Comparison of ENCODE assay signal across 9 mouse cellular contexts in genomic region chr10:127183759-127184158, GRCm38 (mm10). TPM values are rescaled to one million over a fixed set of nuclear protein-coding genes. Genes with fewer than 3 reads are reported as not detected.
DNase-seq lines count a peak whose midpoint lies in the region; ATAC-seq and TF ChIP-seq lines count a peak whose summit lies in the region.
"Had no signal": no experiment of that assay in that cellular context is flagged by ENCODE, and none has a peak within 500 bp of the region (broad histone marks: within the 10 kb centered on the region; RNA-seq: fewer than 3 reads in every experiment).

No protein-coding gene starts in this region.

- ATAC-seq in lung, postnatal 0 days, result 0 out of 2 replicates have a peak, but pooled peaks have one; percentile 26
- no peak for ATAC-seq in forebrain, embryonic 13.5 days
- ATAC-seq in liver, embryonic 11.5 days (replicated peaks; ENCODE audit: low FRiP score), result peak; percentile 29; the same call in 1 of the 2 replicates
- ATAC-seq in stomach, postnatal 0 days (ENCODE audit: low FRiP score, low TSS enrichment), result no peak

- no peak for TF ChIP-seq EP300 in lung, postnatal 0 days (IDR thresholded peaks at IDR 0.05)
- no peak for TF ChIP-seq EP300 in stomach, postnatal 0 days (optimal IDR thresholded peaks at IDR 0.05)

- no peaks in the 10 kb centered on the region for H3K36me3 ChIP-seq in lung, postnatal 0 days (ENCODE audit: insufficient read depth, low read length)
- H3K36me3 ChIP-seq in forebrain, embryonic 13.5 days (ENCODE audit: poor library complexity, severe bottlenecking), result peaks cover 8% of the 10 kb centered on the region; the same call in 1 of the 2 replicates
- H3K36me3 ChIP-seq in liver, embryonic 11.5 days (ENCODE audit: control insufficient read depth, insufficient read depth, low read length), result peaks cover 6% of the 10 kb centered on the region
- H3K36me3 ChIP-seq in stomach, postnatal 0 days (ENCODE audit: control insufficient read depth, insufficient read depth, low read length), result peaks cover 6% of the 10 kb centered on the region; the same call in 1 of the 2 replicates

- no peak overlapping the region for H3K4me3 ChIP-seq in lung, postnatal 0 days (ENCODE audit: low read depth, low read length)
- peak overlapping the region; percentile 13; the same call in 1 of the 2 replicates for H3K4me3 ChIP-seq in forebrain, embryonic 13.5 days
- H3K4me3 ChIP-seq in liver, embryonic 11.5 days (ENCODE audit: low read depth, low read length), result no peak overlapping the region; the same call in 1 of the 2 replicates
- no peak overlapping the region for H3K4me3 ChIP-seq in stomach, postnatal 0 days (ENCODE audit: low read depth, low read length)

- no peak overlapping the region for H3K9ac ChIP-seq in lung, postnatal 0 days (replicated peaks; ENCODE audit: low read depth)
- peak overlapping the region; percentile 40 for H3K9ac ChIP-seq in forebrain, embryonic 13.5 days
- H3K9ac ChIP-seq in liver, embryonic 11.5 days (ENCODE audit: low read depth, low read length), result no peak overlapping the region
- no peak overlapping the region for H3K9ac ChIP-seq in stomach, postnatal 0 days (ENCODE audit: low read length)

- peaks cover 6% of the 10 kb centered on the region for H3K4me1 ChIP-seq in lung, postnatal 0 days (ENCODE audit: insufficient read depth, low read depth, low read length)
- H3K4me1 ChIP-seq in forebrain, embryonic 13.5 days, result peaks cover 39% of the 10 kb centered on the region
- H3K4me1 ChIP-seq in liver, embryonic 11.5 days (replicated peaks; ENCODE audit: control insufficient read depth, insufficient read depth, low read length), result peaks cover 43% of the 10 kb centered on the region
- no peaks in the 10 kb centered on the region for H3K4me1 ChIP-seq in stomach, postnatal 0 days (replicated peaks; ENCODE audit: control insufficient read depth, insufficient read depth)

- H3K27ac ChIP-seq in lung, postnatal 0 days (ENCODE audit: low read length), result no peak overlapping the region
- H3K27ac ChIP-seq in forebrain, embryonic 13.5 days, result no peak overlapping the region
- no peak overlapping the region for H3K27ac ChIP-seq in liver, embryonic 11.5 days (ENCODE audit: low read depth, low read length)
- no peak overlapping the region for H3K27ac ChIP-seq in stomach, postnatal 0 days (replicated peaks)

- DNase-seq in lung, postnatal 0 days (ENCODE audit: low spot score), result no peak
- no peak for DNase-seq in lung, adult 18-20 months
- DNase-seq in liver, embryonic 11.5 days (ENCODE audit: low spot score), result no peak
- no peak for DNase-seq in stomach, postnatal 0 days (ENCODE audit: low spot score)
- no peak for DNase-seq in adrenal gland, postnatal 25 days
- DNase-seq in right cerebral cortex, postnatal 14 days, result no peak
- no peak for DNase-seq in frontal cortex, postnatal 36 days (ENCODE audit: low spot score in 2 of 2)
- DNase-seq: adrenal gland, adult 2 months had no signal

- H3K9me3 ChIP-seq in lung, postnatal 0 days (ENCODE audit: low read length), result no peaks in the 10 kb centered on the region
- H3K9me3 ChIP-seq in forebrain, embryonic 13.5 days (replicated peaks), result no peaks in the 10 kb centered on the region
- H3K9me3 ChIP-seq in liver, embryonic 11.5 days (ENCODE audit: control insufficient read depth, low read length), result no peaks in the 10 kb centered on the region
- H3K9me3 ChIP-seq in stomach, postnatal 0 days (ENCODE audit: control insufficient read depth, low read length), result no peaks in the 10 kb centered on the region

- WGBS in lung, postnatal 0 days, result 23% methylated on average over 20 of the region's 20 CpGs
- WGBS in forebrain, embryonic 13.5 days, result 14% methylated on average over 20 of the region's 20 CpGs
- 18% methylated on average over 20 of the region's 20 CpGs for WGBS in liver, embryonic 11.5 days
- 24% methylated on average over 20 of the region's 20 CpGs for WGBS in stomach, postnatal 0 days

- peaks cover 34% of the 10 kb centered on the region for H3K27me3 ChIP-seq in lung, postnatal 0 days (replicated peaks; ENCODE audit: insufficient read depth, low read length)
- peaks cover 37% of the 10 kb centered on the region for H3K27me3 ChIP-seq in forebrain, embryonic 13.5 days
- H3K27me3 ChIP-seq in liver, embryonic 11.5 days (replicated peaks; ENCODE audit: control insufficient read depth, insufficient read depth, low read length), result peaks cover 34% of the 10 kb centered on the region
- H3K27me3 ChIP-seq in stomach, postnatal 0 days (ENCODE audit: control insufficient read depth, insufficient read depth, low read length), result no peaks in the 10 kb centered on the region; the same call in 1 of the 2 replicates

- peak overlapping the region; percentile 8; the same call in 1 of the 2 replicates for H3K4me2 ChIP-seq in lung, postnatal 0 days (replicated peaks; ENCODE audit: low read depth, low read length)
- H3K4me2 ChIP-seq in forebrain, embryonic 13.5 days, result peak overlapping the region; percentile 40
- peak overlapping the region; percentile 41 for H3K4me2 ChIP-seq in liver, embryonic 11.5 days
- H3K4me2 ChIP-seq in stomach, postnatal 0 days (replicated peaks; ENCODE audit: low read depth), result 0 out of 2 replicates have a peak overlapping the region, but pooled peaks have one; percentile 20

- no peak for TF ChIP-seq CTCF in lung, postnatal 0 days (IDR thresholded peaks at IDR 0.05)
- TF ChIP-seq CTCF in stomach, postnatal 0 days (IDR thresholded peaks at IDR 0.05; ENCODE audit: low read depth), result no peak

RNA-seq across cellular contexts. Expression of gene Slc26a10, which starts 3.3 kb away (rescaled TPM):
- polyA plus RNA-seq in lung, postnatal 0 days (2015; fragmentation: Nextera tagmentation; extraction: Ambion mirVana), result 1.0 and 1.1 TPM in 2 replicates
- 0.93 and 1.1 TPM in 2 replicates for polyA plus RNA-seq in forebrain, embryonic 13.5 days (2015; fragmentation: Nextera tagmentation; extraction: Ambion mirVana)
- 3.6 and 5.2 TPM in 2 replicates for polyA plus RNA-seq in liver, embryonic 11.5 days (2014; fragmentation: Nextera tagmentation; extraction: Ambion mirVana)
- 0.70 and 0.76 TPM in 2 replicates for polyA plus RNA-seq in stomach, postnatal 0 days (2015; fragmentation: Nextera tagmentation; extraction: Ambion mirVana)
- total RNA-seq in adrenal gland, postnatal 25 days (2021), result 3.2 and 6.0 TPM in 2 replicates

RNA-seq across cellular contexts. Expression of gene Arhgef25, which starts 6.1 kb away (rescaled TPM):
- 27.9 and 37.1 TPM in 2 replicates for polyA plus RNA-seq in lung, postnatal 0 days (2015; fragmentation: Nextera tagmentation; extraction: Ambion mirVana)
- polyA plus RNA-seq in forebrain, embryonic 13.5 days (2015; fragmentation: Nextera tagmentation; extraction: Ambion mirVana), result 24.3 and 25.8 TPM in 2 replicates
- 28.3 and 30.2 TPM in 2 replicates for polyA plus RNA-seq in liver, embryonic 11.5 days (2014; fragmentation: Nextera tagmentation; extraction: Ambion mirVana)
- polyA plus RNA-seq in stomach, postnatal 0 days (2015; fragmentation: Nextera tagmentation; extraction: Ambion mirVana), result 25.3 and 29.7 TPM in 2 replicates
- 27.9 and 28.7 TPM in 2 replicates for total RNA-seq in adrenal gland, postnatal 25 days (2021)

RNA-seq across cellular contexts. Expression of gene Dtx3, which starts 11.8 kb away (rescaled TPM):
- 47.5 and 47.8 TPM in 2 replicates for polyA plus RNA-seq in lung, postnatal 0 days (2015; fragmentation: Nextera tagmentation; extraction: Ambion mirVana)
- 150 and 155 TPM in 2 replicates for polyA plus RNA-seq in forebrain, embryonic 13.5 days (2015; fragmentation: Nextera tagmentation; extraction: Ambion mirVana)
- 64.0 and 70.8 TPM in 2 replicates for polyA plus RNA-seq in liver, embryonic 11.5 days (2014; fragmentation: Nextera tagmentation; extraction: Ambion mirVana)
- 27.8 and 32.9 TPM in 2 replicates for polyA plus RNA-seq in stomach, postnatal 0 days (2015; fragmentation: Nextera tagmentation; extraction: Ambion mirVana)
- total RNA-seq in adrenal gland, postnatal 25 days (2021), result 89.7 and 96.8 TPM in 2 replicates

RNA-seq across cellular contexts. Expression of gene B4galnt1, which starts 18.7 kb away (rescaled TPM):
- polyA plus RNA-seq in lung, postnatal 0 days (2015; fragmentation: Nextera tagmentation; extraction: Ambion mirVana), result 9.1 and 9.6 TPM in 2 replicates
- 15.7 and 16.7 TPM in 2 replicates for polyA plus RNA-seq in forebrain, embryonic 13.5 days (2015; fragmentation: Nextera tagmentation; extraction: Ambion mirVana)
- polyA plus RNA-seq in liver, embryonic 11.5 days (2014; fragmentation: Nextera tagmentation; extraction: Ambion mirVana), result 21.6 and 26.3 TPM in 2 replicates
- 45.9 and 65.4 TPM in 2 replicates for polyA plus RNA-seq in stomach, postnatal 0 days (2015; fragmentation: Nextera tagmentation; extraction: Ambion mirVana)
- total RNA-seq in adrenal gland, postnatal 25 days (2021), result 6.8 and 8.5 TPM in 2 replicates

RNA-seq across cellular contexts. Expression of gene Pip4k2c, which starts 27.6 kb away (rescaled TPM):
- 31.0 and 35.1 TPM in 2 replicates for polyA plus RNA-seq in lung, postnatal 0 days (2015; fragmentation: Nextera tagmentation; extraction: Ambion mirVana)
- polyA plus RNA-seq in forebrain, embryonic 13.5 days (2015; fragmentation: Nextera tagmentation; extraction: Ambion mirVana), result 18.8 and 19.5 TPM in 2 replicates
- polyA plus RNA-seq in liver, embryonic 11.5 days (2014; fragmentation: Nextera tagmentation; extraction: Ambion mirVana), result 43.1 and 43.4 TPM in 2 replicates
- polyA plus RNA-seq in stomach, postnatal 0 days (2015; fragmentation: Nextera tagmentation; extraction: Ambion mirVana), result 23.2 and 26.0 TPM in 2 replicates
- 38.4 and 48.8 TPM in 2 replicates for total RNA-seq in adrenal gland, postnatal 25 days (2021)

Comparison
In these comparisons a context has a peak if more than half of its experiments do, and no peak if none do; other contexts are left out.
1. ATAC-seq: peak in lung, postnatal 0 days (single experiment) and liver, embryonic 11.5 days (single experiment); none in forebrain, embryonic 13.5 days (single experiment) and stomach, postnatal 0 days (single experiment).
2. Peak in every context shown above with its lines, with median percentiles within 50 percentile points of each other: H3K4me2 ChIP-seq.